Mouse (Mus musculus): ENCODE data around the gene Cct6b. TPM values are rescaled to one million over a fixed set of nuclear protein-coding genes. Genes with fewer than 3 reads are reported as not detected.

Cct6b gene
- polyA plus RNA-seq, 1 experiment from 2014 or later: 0.23 TPM

GRCm38 (mm10) chr11:82764438-82764924 lies 360 bp upstream of the Cct6b start:
- peaks cover 4% of the 10 kb centered on the region; the same call in 1 of the 2 replicates for H3K9me3 ChIP-seq (replicated peaks; ENCODE audit: control insufficient read depth, low read length)
- peak overlapping the region; percentile 99 for H3K4me2 ChIP-seq (ENCODE audit: low read depth, low read length)
- peaks cover 14% of the 10 kb centered on the region for H3K4me1 ChIP-seq (ENCODE audit: control insufficient read depth, insufficient read depth, low read length)
- H3K9ac ChIP-seq (ENCODE audit: low read length): peak overlapping the region; percentile 86
- WGBS: under 1% methylated on average over 28 of the region's 28 CpGs
- peak; percentile 63 for ATAC-seq (ENCODE audit: insufficient read depth, low FRiP score)
- peak overlapping the region; percentile 84 for H3K27ac ChIP-seq (ENCODE audit: low read length)
- H3K27me3 ChIP-seq (ENCODE audit: control insufficient read depth, insufficient read depth, low read length): no peaks in the 10 kb centered on the region
- peak overlapping the region; percentile 83 for H3K4me3 ChIP-seq (replicated peaks; ENCODE audit: low read length)
- H3K36me3 ChIP-seq (ENCODE audit: control insufficient read depth, insufficient read depth, low read length): peaks cover 3% of the 10 kb centered on the region; the same call in 1 of the 2 replicates

GRCm38 (mm10) chr11:82763261-82763660 lies 860 bp downstream of the Cct6b start:
- Histone ChIP-seq H3K4me3 (replicated peaks; ENCODE audit: low read length) (peak overlapping the region; percentile 83), H3K4me1 (ENCODE audit: control insufficient read depth, insufficient read depth, low read length) (peaks cover 14% of the 10 kb centered on the region), H3K27ac (ENCODE audit: low read length) (peak overlapping the region; percentile 91), H3K4me2 (ENCODE audit: low read depth, low read length) (peak overlapping the region; percentile 99), H3K36me3 (ENCODE audit: control insufficient read depth, insufficient read depth, low read length) (peaks cover 3% of the 10 kb centered on the region; the same call in 1 of the 2 replicates), H3K9me3 (replicated peaks; ENCODE audit: control insufficient read depth, low read length) (peaks cover 4% of the 10 kb centered on the region; the same call in 1 of the 2 replicates), H3K27me3 (ENCODE audit: control insufficient read depth, insufficient read depth, low read length) (no peaks in the 10 kb centered on the region), H3K9ac (ENCODE audit: low read length) (peak overlapping the region; percentile 86)
- no peak for ATAC-seq (ENCODE audit: insufficient read depth, low FRiP score)
- WGBS: 9% methylated on average over 4 of the region's 4 CpGs

- Histone ChIP-seq H3K4me1 (ENCODE audit: control insufficient read depth, insufficient read depth, low read length) (peaks cover 14% of the 10 kb centered on the region), H3K9ac (ENCODE audit: low read length) (no peak overlapping the region), H3K27ac (ENCODE audit: low read length) (no peak overlapping the region), H3K36me3 (ENCODE audit: control insufficient read depth, insufficient read depth, low read length) (0 out of 2 replicates have a peak, but pooled peaks cover 3% of the 10 kb centered on the region), H3K4me3 (replicated peaks; ENCODE audit: low read length) (no peak overlapping the region), H3K9me3 (replicated peaks; ENCODE audit: control insufficient read depth, low read length) (peaks cover 4% of the 10 kb centered on the region; the same call in 1 of the 2 replicates), H3K27me3 (ENCODE audit: control insufficient read depth, insufficient read depth, low read length) (no peaks in the 10 kb centered on the region; the same call in 1 of the 2 replicates), H3K4me2 (ENCODE audit: low read depth, low read length) (no peak overlapping the region)
- 80% methylated on average over 6 of the region's 6 CpGs for WGBS
- no peak for ATAC-seq (ENCODE audit: insufficient read depth, low FRiP score)
Observed at GRCm38 (mm10) chr11:82762286-82762829, 1.8 kb downstream of the Cct6b start.

- no peak for ATAC-seq (ENCODE audit: insufficient read depth, low FRiP score)
- Histone ChIP-seq H3K27me3 (ENCODE audit: control insufficient read depth, insufficient read depth, low read length) (no peaks in the 10 kb centered on the region; the same call in 1 of the 2 replicates), H3K4me3 (replicated peaks; ENCODE audit: low read length) (no peak overlapping the region), H3K4me1 (ENCODE audit: control insufficient read depth, insufficient read depth, low read length) (no peaks in the 10 kb centered on the region), H3K36me3 (ENCODE audit: control insufficient read depth, insufficient read depth, low read length) (no peaks in the 10 kb centered on the region), H3K9me3 (replicated peaks; ENCODE audit: control insufficient read depth, low read length) (no peaks in the 10 kb centered on the region), H3K27ac (ENCODE audit: low read length) (no peak overlapping the region), H3K4me2 (ENCODE audit: low read depth, low read length) (no peak overlapping the region), H3K9ac (ENCODE audit: low read length) (no peak overlapping the region)
- WGBS: 88% methylated on average over 1 of the region's 1 CpGs
Observed at GRCm38 (mm10) chr11:82755919-82756318, 8.2 kb downstream of the Cct6b start.

- H3K4me3 ChIP-seq (replicated peaks; ENCODE audit: low read length): no peak overlapping the region
Observed at GRCm38 (mm10) chr11:82752349-82753115, 11.6 kb downstream of the Cct6b start.

GRCm38 (mm10) chr11:82746857-82747366 lies 17.2 kb downstream of the Cct6b start:
- no peaks in the 10 kb centered on the region for H3K36me3 ChIP-seq (ENCODE audit: control insufficient read depth, insufficient read depth, low read length)
- no peaks in the 10 kb centered on the region for H3K27me3 ChIP-seq (ENCODE audit: control insufficient read depth, insufficient read depth, low read length)
- ATAC-seq (ENCODE audit: insufficient read depth, low FRiP score): no peak
- H3K9ac ChIP-seq (ENCODE audit: low read length): peak overlapping the region; percentile 50
- peak overlapping the region; percentile 14 for H3K4me3 ChIP-seq (replicated peaks; ENCODE audit: low read length)
- H3K27ac ChIP-seq (ENCODE audit: low read length): no peak overlapping the region
- 0 out of 2 replicates have a peak overlapping the region, but pooled peaks have one; percentile 12 for H3K4me2 ChIP-seq (ENCODE audit: low read depth, low read length)
- H3K4me1 ChIP-seq (ENCODE audit: control insufficient read depth, insufficient read depth, low read length): no peaks in the 10 kb centered on the region
- WGBS: 75% methylated on average over 8 of the region's 8 CpGs
- H3K9me3 ChIP-seq (replicated peaks; ENCODE audit: control insufficient read depth, low read length): no peaks in the 10 kb centered on the region

More at GRCm38 (mm10) chr11:82752349-82753115, 11.6 kb downstream of the Cct6b start:
- ATAC-seq (ENCODE audit: insufficient read depth, low FRiP score): no peak
- no peaks in the 10 kb centered on the region for H3K4me1 ChIP-seq (ENCODE audit: control insufficient read depth, insufficient read depth, low read length)
- no peaks in the 10 kb centered on the region for H3K36me3 ChIP-seq (ENCODE audit: control insufficient read depth, insufficient read depth, low read length)
- H3K27me3 ChIP-seq (ENCODE audit: control insufficient read depth, insufficient read depth, low read length): no peaks in the 10 kb centered on the region
- H3K27ac ChIP-seq (ENCODE audit: low read length): no peak overlapping the region
- H3K9me3 ChIP-seq (replicated peaks; ENCODE audit: control insufficient read depth, low read length): no peaks in the 10 kb centered on the region
- H3K4me2 ChIP-seq (ENCODE audit: low read depth, low read length): no peak overlapping the region
- H3K9ac ChIP-seq (ENCODE audit: low read length): no peak overlapping the region
- 75% methylated on average over 6 of the region's 6 CpGs for WGBS

- no peak overlapping the region for H3K4me3 ChIP-seq (replicated peaks; ENCODE audit: low read length)
- no peaks in the 10 kb centered on the region for H3K36me3 ChIP-seq (ENCODE audit: control insufficient read depth, insufficient read depth, low read length)
- H3K4me1 ChIP-seq (ENCODE audit: control insufficient read depth, insufficient read depth, low read length): no peaks in the 10 kb centered on the region
- no peak for ATAC-seq (ENCODE audit: insufficient read depth, low FRiP score)
- H3K27me3 ChIP-seq (ENCODE audit: control insufficient read depth, insufficient read depth, low read length): no peaks in the 10 kb centered on the region
- no peak overlapping the region for H3K27ac ChIP-seq (ENCODE audit: low read length)
- WGBS: 30% methylated on average over 6 of the region's 6 CpGs
- H3K9me3 ChIP-seq (replicated peaks; ENCODE audit: control insufficient read depth, low read length): no peaks in the 10 kb centered on the region
- no peak overlapping the region for H3K9ac ChIP-seq (ENCODE audit: low read length)
- H3K4me2 ChIP-seq (ENCODE audit: low read depth, low read length): no peak overlapping the region
Observed at GRCm38 (mm10) chr11:82746138-82746537, 18.0 kb downstream of the Cct6b start.

- no peaks in the 10 kb centered on the region for H3K9me3 ChIP-seq (replicated peaks; ENCODE audit: control insufficient read depth, low read length)
- no peaks in the 10 kb centered on the region for H3K36me3 ChIP-seq (ENCODE audit: control insufficient read depth, insufficient read depth, low read length)
- ATAC-seq (ENCODE audit: insufficient read depth, low FRiP score): no peak
- no peak overlapping the region for H3K27ac ChIP-seq (ENCODE audit: low read length)
- H3K4me1 ChIP-seq (ENCODE audit: control insufficient read depth, insufficient read depth, low read length): no peaks in the 10 kb centered on the region
- H3K4me2 ChIP-seq (ENCODE audit: low read depth, low read length): no peak overlapping the region
- H3K9ac ChIP-seq (ENCODE audit: low read length): no peak overlapping the region
- H3K4me3 ChIP-seq (replicated peaks; ENCODE audit: low read length): no peak overlapping the region
- H3K27me3 ChIP-seq (ENCODE audit: control insufficient read depth, insufficient read depth, low read length): no peaks in the 10 kb centered on the region
Observed at GRCm38 (mm10) chr11:82739006-82739405, 25.1 kb downstream of the Cct6b start.

GRCm38 (mm10) chr11:82734227-82734626 lies 29.9 kb downstream of the Cct6b start:
- Histone ChIP-seq H3K4me2 (ENCODE audit: low read depth, low read length) (no peak overlapping the region), H3K9ac (ENCODE audit: low read length) (no peak overlapping the region), H3K9me3 (replicated peaks; ENCODE audit: control insufficient read depth, low read length) (no peaks in the 10 kb centered on the region), H3K27ac (ENCODE audit: low read length) (no peak overlapping the region), H3K27me3 (ENCODE audit: control insufficient read depth, insufficient read depth, low read length) (no peaks in the 10 kb centered on the region), H3K36me3 (ENCODE audit: control insufficient read depth, insufficient read depth, low read length) (no peaks in the 10 kb centered on the region), H3K4me3 (replicated peaks; ENCODE audit: low read length) (no peak overlapping the region), H3K4me1 (ENCODE audit: control insufficient read depth, insufficient read depth, low read length) (no peaks in the 10 kb centered on the region)
- no peak for ATAC-seq (ENCODE audit: insufficient read depth, low FRiP score)
